Mouse (Mus musculus) thymus, postnatal 14 days (tissue): ENCODE data around the gene Psmd11.
A peak's percentile ranks its signal among the peaks of the same experiment; 100 is the strongest.
"Not testable (repeated sequence)": the region's sequence is repeated elsewhere in the genome, so short reads cannot be mapped to it uniquely, and the experiment has no call there.

ENCODE experiments used
- DNase-seq: peaks from one replicate; pipeline ENCODE4 v3.0.0; 2021

Psmd11 gene

GRCm38 (mm10) chr11:80429009-80429475 lies 627 bp downstream of the Psmd11 start:
- DNase-seq = no peak

GRCm38 (mm10) chr11:80429500-80430166 lies 1.2 kb downstream of the Psmd11 start:
- no peak for DNase-seq

- no peak for DNase-seq
These were observed 2.0 kb downstream of the Psmd11 start for GRCm38 (mm10) chr11:80430366-80430910.

- no peak for DNase-seq
These were observed 18.5 kb downstream of the Psmd11 start for GRCm38 (mm10) chr11:80446916-80447315.

- no peak for DNase-seq
These were observed 21.4 kb downstream of the Psmd11 start for GRCm38 (mm10) chr11:80449859-80450258.

GRCm38 (mm10) chr11:80452242-80452641 lies 23.8 kb downstream of the Psmd11 start:
- DNase-seq = no peak

- no peak for DNase-seq
These were observed 24.8 kb downstream of the Psmd11 start for GRCm38 (mm10) chr11:80453198-80453597.

- not testable (repeated sequence) for DNase-seq
These were observed 35.3 kb downstream of the Psmd11 start for GRCm38 (mm10) chr11:80463605-80464130.

- DNase-seq = no peak
These were observed 43.6 kb downstream of the Psmd11 start for GRCm38 (mm10) chr11:80471836-80472605.

- peak; percentile 39 for DNase-seq
These were observed 45.8 kb downstream of the Psmd11 start for GRCm38 (mm10) chr11:80474175-80474691.

- DNase-seq = no peak
These were observed 46.4 kb downstream of the Psmd11 start for GRCm38 (mm10) chr11:80474846-80475245.

- no peak for DNase-seq
These were observed 47.1 kb downstream of the Psmd11 start for GRCm38 (mm10) chr11:80475544-80475943.

GRCm38 (mm10) chr11:80476222-80477189 lies 48.1 kb downstream of the Psmd11 start, which contains the start of gene Cdk5r1:
Gene Cdk5r1, plus strand, starts transcription at chr11:80477023.
- DNase-seq = peak; percentile 96

- DNase-seq = peak; percentile 49
These were observed 49.2 kb downstream of the Psmd11 start for GRCm38 (mm10) chr11:80477341-80478199.

GRCm38 (mm10) chr11:80478694-80479412 lies 50.4 kb downstream of the Psmd11 start:
- no peak for DNase-seq

- DNase-seq = no peak
These were observed 51.0 kb downstream of the Psmd11 start for GRCm38 (mm10) chr11:80479425-80479824.

GRCm38 (mm10) chr11:80479906-80480866 lies 51.8 kb downstream of the Psmd11 start:
- DNase-seq = no peak

- DNase-seq = no peak
These were observed 53.1 kb downstream of the Psmd11 start for GRCm38 (mm10) chr11:80481409-80482050.

GRCm38 (mm10) chr11:80482347-80482746 lies 53.9 kb downstream of the Psmd11 start:
- no peak for DNase-seq
